In the genomic region with DNA sequence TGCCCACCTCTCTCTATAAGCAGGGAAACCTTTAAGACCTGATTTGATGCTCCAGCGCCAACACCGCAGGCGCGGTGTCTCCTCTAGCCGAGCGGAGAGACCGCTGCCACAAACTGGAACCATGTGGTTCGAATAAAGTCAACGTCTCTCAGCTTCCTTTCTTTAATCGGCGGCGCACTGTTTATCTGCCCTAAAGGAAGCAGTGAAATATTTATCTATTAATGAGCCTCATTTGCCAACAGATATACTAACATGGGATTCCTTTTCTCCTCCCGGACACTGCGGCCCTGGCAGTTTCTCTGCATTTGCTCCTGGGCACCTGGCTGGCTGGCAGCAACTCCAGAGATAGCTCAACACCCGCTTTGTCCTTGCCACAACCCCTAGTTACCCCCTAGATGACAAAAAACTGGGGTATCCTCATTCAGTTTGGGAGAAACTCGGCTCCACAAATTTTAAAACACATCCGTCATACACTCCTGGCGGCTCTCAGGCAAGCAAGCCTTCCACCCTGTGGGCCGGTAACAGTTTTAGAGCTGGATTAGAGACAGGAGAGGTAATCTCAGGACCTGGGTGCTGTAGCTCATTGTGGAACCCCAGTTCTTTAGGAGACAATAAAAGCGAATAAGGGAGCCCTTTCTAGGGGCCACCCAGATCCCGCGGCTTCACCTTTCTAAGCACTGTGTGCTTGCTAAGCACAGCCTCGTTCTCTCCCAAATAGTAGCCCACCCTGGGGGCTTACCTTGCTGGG, we compare ENCODE assay signal across 8 mouse cellular contexts. TPM values are rescaled to one million over a fixed set of nuclear protein-coding genes. Genes with fewer than 3 reads are reported as not detected.
DNase-seq lines count a peak whose midpoint lies in the region; ATAC-seq lines count a peak whose summit lies in the region.

No protein-coding gene starts in this region.

- H3K27ac ChIP-seq in embryonic facial prominence, embryonic 12.5 days = no peak overlapping the region
- H3K27ac ChIP-seq in kidney, embryonic 14.5 days (ENCODE audit: low read depth, low read length) = peak overlapping the region; percentile 98
- H3K27ac ChIP-seq in neural tube, embryonic 15.5 days (replicated peaks) = peak overlapping the region; percentile 100

- peaks cover 98% of the 10 kb centered on the region for H3K27me3 ChIP-seq in megakaryocyte, embryonic 14.5 days (replicated peaks)
- peaks cover 95% of the 10 kb centered on the region for H3K27me3 ChIP-seq in embryonic facial prominence, embryonic 12.5 days
- H3K27me3 ChIP-seq in kidney, embryonic 14.5 days (ENCODE audit: control insufficient read depth, insufficient read depth, low read length) = 0 out of 2 replicates have a peak, but pooled peaks cover 7% of the 10 kb centered on the region
- H3K27me3 ChIP-seq in neural tube, embryonic 15.5 days (replicated peaks) = no peaks in the 10 kb centered on the region

- peaks cover 75% of the 10 kb centered on the region for H3K4me1 ChIP-seq in megakaryocyte, embryonic 14.5 days
- peaks cover 5% of the 10 kb centered on the region for H3K4me1 ChIP-seq in embryonic facial prominence, embryonic 12.5 days
- H3K4me1 ChIP-seq in kidney, embryonic 14.5 days (ENCODE audit: control insufficient read depth, insufficient read depth, low read length) = peaks cover 50% of the 10 kb centered on the region
- H3K4me1 ChIP-seq in neural tube, embryonic 15.5 days = peaks cover 67% of the 10 kb centered on the region

- no peaks in the 10 kb centered on the region for H3K36me3 ChIP-seq in megakaryocyte, embryonic 14.5 days (replicated peaks; ENCODE audit: low read length)
- H3K36me3 ChIP-seq in embryonic facial prominence, embryonic 12.5 days = no peaks in the 10 kb centered on the region
- H3K36me3 ChIP-seq in kidney, embryonic 14.5 days (ENCODE audit: control insufficient read depth, insufficient read depth, low read length) = peaks cover 2% of the 10 kb centered on the region; the same call in 1 of the 2 replicates
- H3K36me3 ChIP-seq in neural tube, embryonic 15.5 days = no peaks in the 10 kb centered on the region

- no peak for ATAC-seq in megakaryocyte, adult 5-6 weeks (ENCODE audit: poor library complexity, severe bottlenecking)
- ATAC-seq in embryonic facial prominence, embryonic 12.5 days (ENCODE audit: insufficient number of reproducible peaks, insufficient read depth, low FRiP score, low TSS enrichment) = no peak
- ATAC-seq in kidney, embryonic 14.5 days (ENCODE audit: low FRiP score, low TSS enrichment) = no peak
- ATAC-seq in neural tube, embryonic 15.5 days (ENCODE audit: low FRiP score) = no peak

- no peak for DNase-seq in left cerebral cortex, postnatal 10 days (ENCODE audit: extremely low spot score in 1 of 2, low spot score in 2 of 2)
- DNase-seq in spleen, postnatal 14 days (ENCODE audit: low spot score in 2 of 2) = no peak
- no peak for DNase-seq in adrenal gland, postnatal 36 days

- peak overlapping the region; percentile 89 for H3K4me3 ChIP-seq in megakaryocyte, embryonic 14.5 days (replicated peaks)
- H3K4me3 ChIP-seq in embryonic facial prominence, embryonic 12.5 days = peak overlapping the region; percentile 29; the same call in 1 of the 2 replicates
- peak overlapping the region; percentile 64 for H3K4me3 ChIP-seq in kidney, embryonic 14.5 days (ENCODE audit: low read length)
- peak overlapping the region; percentile 81 for H3K4me3 ChIP-seq in neural tube, embryonic 15.5 days (replicated peaks)

- 3% methylated on average over 23 of the region's 23 CpGs for WGBS in embryonic facial prominence, embryonic 12.5 days
- whole genome bisulfite sequencing in kidney, embryonic 14.5 days = 8% methylated on average over 23 of the region's 23 CpGs
- 4% methylated on average over 23 of the region's 23 CpGs for WGBS in neural tube, embryonic 15.5 days

- peak overlapping the region; percentile 43 for H3K4me2 ChIP-seq in embryonic facial prominence, embryonic 12.5 days (replicated peaks)
- H3K4me2 ChIP-seq in kidney, embryonic 14.5 days (replicated peaks; ENCODE audit: low read depth, low read length) = peak overlapping the region; percentile 97
- H3K4me2 ChIP-seq in neural tube, embryonic 15.5 days = peak overlapping the region; percentile 85

- H3K9me3 ChIP-seq in megakaryocyte, embryonic 14.5 days = no peaks in the 10 kb centered on the region
- no peaks in the 10 kb centered on the region for H3K9me3 ChIP-seq in embryonic facial prominence, embryonic 12.5 days
- no peaks in the 10 kb centered on the region for H3K9me3 ChIP-seq in kidney, embryonic 14.5 days (ENCODE audit: control insufficient read depth, low read length)
- no peaks in the 10 kb centered on the region for H3K9me3 ChIP-seq in neural tube, embryonic 15.5 days (replicated peaks)

- intact Hi-C loops in left cerebral cortex, postnatal 10 days (cut with DNase I) = loop anchor here (5.0 kb wide), 1 partner anchor 1036 kb away; no protein-coding TSS in a partner anchor

- no peak overlapping the region for H3K9ac ChIP-seq in embryonic facial prominence, embryonic 12.5 days
- H3K9ac ChIP-seq in kidney, embryonic 14.5 days (ENCODE audit: low read depth, low read length) = peak overlapping the region; percentile 87
- H3K9ac ChIP-seq in neural tube, embryonic 15.5 days (replicated peaks) = peak overlapping the region; percentile 92

RNA-seq across cellular contexts. Expression of a gene that starts 3.6 kb away (rescaled TPM):
- 2.8 and 3.2 TPM in 2 replicates for polyA plus RNA-seq in megakaryocyte, embryonic 14.5 days (2012; ENCODE audit: insufficient read depth, low replicate concordance)
- total RNA-seq in megakaryocyte, adult 5-6 weeks (2015) = 1.2 and 1.8 TPM in 2 replicates
- 0.53 and 0.73 TPM in 2 replicates for total RNA-seq in megakaryocyte, adult 5-6 weeks (2017)
- polyA plus RNA-seq in embryonic facial prominence, embryonic 12.5 days (2016; fragmentation: Nextera tagmentation; extraction: Ambion mirVana) = 0.20 TPM in 1 of 2 replicates, not detected in the other
- 19.1 and 19.6 TPM in 2 replicates for polyA plus RNA-seq in kidney, embryonic 14.5 days (2014; fragmentation: Nextera tagmentation; extraction: Ambion mirVana)
- polyA plus RNA-seq in neural tube, embryonic 15.5 days (2015; fragmentation: Nextera tagmentation; extraction: Ambion mirVana) = 86.8 and 109 TPM in 2 replicates
- total RNA-seq in left cerebral cortex, postnatal 10 days (2021) = not detected
- total RNA-seq in adrenal gland, postnatal 36 days (2021) = 10 to 100 TPM; 19.1 to 20.1 TPM

RNA-seq across cellular contexts. Expression of a gene that starts 4.9 kb away (rescaled TPM):
- not detected in 2 replicates for polyA plus RNA-seq in megakaryocyte, embryonic 14.5 days (2012; ENCODE audit: insufficient read depth, low replicate concordance)
- not detected in 2 replicates for total RNA-seq in megakaryocyte, adult 5-6 weeks (2015)
- total RNA-seq in megakaryocyte, adult 5-6 weeks (2017) = not detected in 2 replicates
- polyA plus RNA-seq in embryonic facial prominence, embryonic 12.5 days (2016; fragmentation: Nextera tagmentation; extraction: Ambion mirVana) = not detected in 2 replicates
- polyA plus RNA-seq in kidney, embryonic 14.5 days (2014; fragmentation: Nextera tagmentation; extraction: Ambion mirVana) = not detected in 2 replicates
- polyA plus RNA-seq in neural tube, embryonic 15.5 days (2015; fragmentation: Nextera tagmentation; extraction: Ambion mirVana) = not detected in 2 replicates
- total RNA-seq in left cerebral cortex, postnatal 10 days (2021) = not detected
- 1 to 10 TPM; 1.5 to 2.8 TPM for total RNA-seq in adrenal gland, postnatal 36 days (2021)

RNA-seq across cellular contexts. Expression of a gene that starts 4.9 kb away (rescaled TPM):
- 0.21 TPM in 1 of 2 replicates, not detected in the other for polyA plus RNA-seq in megakaryocyte, embryonic 14.5 days (2012; ENCODE audit: insufficient read depth, low replicate concordance)
- total RNA-seq in megakaryocyte, adult 5-6 weeks (2015) = 0.93 TPM in 1 of 2 replicates, not detected in the other
- total RNA-seq in megakaryocyte, adult 5-6 weeks (2017) = not detected in 2 replicates
- 0.70 and 1.2 TPM in 2 replicates for polyA plus RNA-seq in embryonic facial prominence, embryonic 12.5 days (2016; fragmentation: Nextera tagmentation; extraction: Ambion mirVana)
- 9.7 and 13.6 TPM in 2 replicates for polyA plus RNA-seq in kidney, embryonic 14.5 days (2014; fragmentation: Nextera tagmentation; extraction: Ambion mirVana)
- polyA plus RNA-seq in neural tube, embryonic 15.5 days (2015; fragmentation: Nextera tagmentation; extraction: Ambion mirVana) = 10.7 and 14.6 TPM in 2 replicates
- total RNA-seq in left cerebral cortex, postnatal 10 days (2021) = not detected
- 1 to 10 TPM; 3.7 TPM for total RNA-seq in adrenal gland, postnatal 36 days (2021)

RNA-seq across cellular contexts. Expression of a gene that starts 9.5 kb away (rescaled TPM):
- not detected in 2 replicates for polyA plus RNA-seq in megakaryocyte, embryonic 14.5 days (2012; ENCODE audit: insufficient read depth, low replicate concordance)
- total RNA-seq in megakaryocyte, adult 5-6 weeks (2015) = not detected in 2 replicates
- total RNA-seq in megakaryocyte, adult 5-6 weeks (2017) = not detected in 2 replicates
- not detected in 2 replicates for polyA plus RNA-seq in embryonic facial prominence, embryonic 12.5 days (2016; fragmentation: Nextera tagmentation; extraction: Ambion mirVana)
- 4.4 TPM in 2 replicates for polyA plus RNA-seq in kidney, embryonic 14.5 days (2014; fragmentation: Nextera tagmentation; extraction: Ambion mirVana)
- 10.3 and 15.0 TPM in 2 replicates for polyA plus RNA-seq in neural tube, embryonic 15.5 days (2015; fragmentation: Nextera tagmentation; extraction: Ambion mirVana)
- total RNA-seq in left cerebral cortex, postnatal 10 days (2021) = not detected
- 1 to 10 TPM; 2.5 to 4.6 TPM for total RNA-seq in adrenal gland, postnatal 36 days (2021)

RNA-seq across cellular contexts. Expression of a gene that starts 12.8 kb away (rescaled TPM):
- polyA plus RNA-seq in megakaryocyte, embryonic 14.5 days (2012; ENCODE audit: insufficient read depth, low replicate concordance) = 3.8 TPM in 1 of 2 replicates, not detected in the other
- total RNA-seq in megakaryocyte, adult 5-6 weeks (2015) = 0.36 and 1.2 TPM in 2 replicates
- total RNA-seq in megakaryocyte, adult 5-6 weeks (2017) = 1.5 and 2.0 TPM in 2 replicates
- polyA plus RNA-seq in embryonic facial prominence, embryonic 12.5 days (2016; fragmentation: Nextera tagmentation; extraction: Ambion mirVana) = not detected in 2 replicates
- polyA plus RNA-seq in kidney, embryonic 14.5 days (2014; fragmentation: Nextera tagmentation; extraction: Ambion mirVana) = 58.1 and 67.8 TPM in 2 replicates
- 64.3 and 77.5 TPM in 2 replicates for polyA plus RNA-seq in neural tube, embryonic 15.5 days (2015; fragmentation: Nextera tagmentation; extraction: Ambion mirVana)
- total RNA-seq in left cerebral cortex, postnatal 10 days (2021) = not detected
- 1 to 10 TPM in 1 of 2 experiments, under 1 TPM in 1; 0.56 to 1.3 TPM for total RNA-seq in adrenal gland, postnatal 36 days (2021)

Comparison
In these comparisons a context has a peak if more than half of its experiments do, and no peak if none do; other contexts are left out.
1. H3K4me3 ChIP-seq: peak in every context shown above with its lines; median percentile 89 in megakaryocyte, embryonic 14.5 days; 81 in neural tube, embryonic 15.5 days; 64 in kidney, embryonic 14.5 days; 29 in embryonic facial prominence, embryonic 12.5 days.
2. H3K4me2 ChIP-seq: peak in every context shown above with its lines; median percentile 97 in kidney, embryonic 14.5 days; 85 in neural tube, embryonic 15.5 days; 43 in embryonic facial prominence, embryonic 12.5 days.